Mouse (Mus musculus): ENCODE results near the gene Gria1.

DNA sequence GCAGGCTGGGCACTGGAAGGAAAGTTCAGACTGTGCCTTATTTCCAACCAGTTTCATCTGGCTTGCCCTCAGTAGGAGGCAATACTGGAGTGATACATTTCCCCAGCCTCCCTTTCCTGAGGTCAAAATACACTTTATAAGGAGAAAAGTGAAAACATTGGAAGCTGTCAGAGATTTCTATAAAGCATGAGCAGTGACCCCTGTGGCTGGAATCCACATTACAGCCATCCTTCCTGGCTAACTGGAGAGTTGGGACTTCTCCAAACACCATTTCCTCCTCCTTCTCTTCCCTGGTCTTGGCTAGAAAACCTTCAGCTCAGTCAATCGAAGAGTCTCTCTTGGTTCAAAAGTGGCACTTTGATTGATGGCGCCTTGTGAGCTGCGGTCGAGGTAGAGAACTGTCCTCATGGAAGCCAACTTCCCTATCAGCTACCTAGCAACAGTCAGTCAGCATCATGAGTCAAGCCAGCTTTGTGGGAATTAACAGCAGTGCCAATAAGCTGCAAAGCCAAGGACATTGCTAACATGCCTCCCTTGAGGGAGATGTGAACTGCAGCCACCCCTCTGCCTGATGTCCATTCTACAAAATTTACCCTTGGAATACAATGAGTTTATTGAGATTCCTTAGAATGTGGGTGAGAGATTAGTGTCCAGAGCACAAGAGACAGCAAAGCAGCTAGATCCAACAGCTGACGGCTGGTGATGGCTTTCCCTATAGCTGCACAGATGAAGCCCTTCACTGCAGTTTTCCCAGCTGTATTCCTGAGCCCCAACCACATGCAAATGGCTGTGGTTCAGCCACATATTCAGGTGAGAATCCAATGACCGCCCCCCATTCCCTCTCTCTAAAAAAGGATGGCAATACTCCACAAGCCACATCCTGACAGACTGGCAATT is 40.7 kb downstream of the Gria1 start:
- TF ChIP-seq CTCF (IDR thresholded peaks at IDR 0.05; ENCODE audit: insufficient read depth, low read depth, low read length) (no peak), POLR2A (IDR thresholded peaks at IDR 0.05; ENCODE audit: insufficient read depth, low read depth, low read length) (no peak)
